Mouse (Mus musculus): ENCODE measurements around the gene Atp2a2.
"Not testable (repeated sequence)": the region's sequence is repeated elsewhere in the genome, so short reads cannot be mapped to it uniquely, and the experiment has no call there.

Atp2a2 gene

GRCm38 (mm10) chr5:122493035-122493434 lies 9.0 kb downstream of the Atp2a2 start:
- no peak for DNase-seq

GRCm38 (mm10) chr5:122491385-122491784 lies 10.6 kb downstream of the Atp2a2 start:
- DNase-seq, result no peak

GRCm38 (mm10) chr5:122490148-122490547 lies 11.9 kb downstream of the Atp2a2 start:
- no peak for DNase-seq

- DNase-seq, result peak in 1 of 2 experiments; percentile 39
Measured at GRCm38 (mm10) chr5:122487825-122488224, 14.2 kb downstream of the Atp2a2 start.

- not testable (repeated sequence) for DNase-seq
Measured at GRCm38 (mm10) chr5:122486243-122486642, 15.8 kb downstream of the Atp2a2 start.

- DNase-seq, result no peak
Measured at GRCm38 (mm10) chr5:122482733-122483391, 19.2 kb downstream of the Atp2a2 start.

GRCm38 (mm10) chr5:122481844-122482243 lies 20.2 kb downstream of the Atp2a2 start:
- DNase-seq, result no peak

- no peak for DNase-seq
Measured at GRCm38 (mm10) chr5:122479131-122479530, 22.9 kb downstream of the Atp2a2 start.

- no peak for DNase-seq
Measured at GRCm38 (mm10) chr5:122477492-122477891, 24.5 kb downstream of the Atp2a2 start.

GRCm38 (mm10) chr5:122476078-122476477 lies 25.9 kb downstream of the Atp2a2 start:
- no peak for DNase-seq

GRCm38 (mm10) chr5:122474643-122475363 lies 27.2 kb downstream of the Atp2a2 start:
- no peak for DNase-seq

GRCm38 (mm10) chr5:122471658-122472057 lies 30.4 kb downstream of the Atp2a2 start:
- DNase-seq, result no peak

- no peak for DNase-seq
Measured at GRCm38 (mm10) chr5:122461431-122461830, 40.6 kb downstream of the Atp2a2 start.

- peak; percentile 45 to 55 for DNase-seq
Measured at GRCm38 (mm10) chr5:122460656-122461055, 41.4 kb downstream of the Atp2a2 start.

- no peak for DNase-seq
Measured at GRCm38 (mm10) chr5:122459335-122459734, 42.7 kb downstream of the Atp2a2 start.

- no peak for DNase-seq
Measured at GRCm38 (mm10) chr5:122458066-122458465, 44.0 kb downstream of the Atp2a2 start.

- not testable (repeated sequence) for DNase-seq
Measured at GRCm38 (mm10) chr5:122457054-122457453, 45.0 kb downstream of the Atp2a2 start.

- DNase-seq, result no peak
Measured at GRCm38 (mm10) chr5:122455584-122455983, 46.4 kb downstream of the Atp2a2 start.

GRCm38 (mm10) chr5:122454883-122455282 lies 47.1 kb downstream of the Atp2a2 start:
- DNase-seq, result no peak

- DNase-seq, result no peak
Measured at GRCm38 (mm10) chr5:122454442-122454841, 47.6 kb downstream of the Atp2a2 start.

- no peak for DNase-seq
Measured at GRCm38 (mm10) chr5:122453188-122453587, 48.8 kb downstream of the Atp2a2 start.

GRCm38 (mm10) chr5:122452194-122452593 lies 49.8 kb downstream of the Atp2a2 start:
- no peak for DNase-seq

GRCm38 (mm10) chr5:122451324-122451723 lies 50.7 kb downstream of the Atp2a2 start:
- DNase-seq, result no peak

GRCm38 (mm10) chr5:122450913-122451317 lies 51.1 kb downstream of the Atp2a2 start:
- DNase-seq, result peak in 1 of 2 experiments; percentile 34
